Mouse (Mus musculus) E14TG2a.4 (cell line): ENCODE measurements around the gene Rps6ka2.
A peak's percentile ranks its signal among the peaks of the same experiment; 100 is the strongest.
"Not testable (repeated sequence)": the region's sequence is repeated elsewhere in the genome, so short reads cannot be mapped to it uniquely, and the experiment has no call there.

Source experiments
- H3K27me3 ChIP-seq: 2 replicates; pipeline ENCODE4 v1.6.1; 2014; ENCODE audit warnings: low read length, control low read depth; ENCODE audit not compliant: insufficient read depth
- H3K36me3 ChIP-seq: 2 replicates; pipeline ENCODE4 v1.6.1; 2014; ENCODE audit warnings: low read length, control low read depth; ENCODE audit not compliant: insufficient read depth
- H3K4me1 ChIP-seq: replicated peaks from 2 replicates; pipeline ENCODE4 v1.6.1; 2014; ENCODE audit warnings: low read depth, low read length, control low read depth
- H3K4me3 ChIP-seq: replicated peaks from 2 replicates; pipeline ENCODE4 v1.5.1; 2014; ENCODE audit warnings: mild to moderate bottlenecking, low read length
- H3K9me3 ChIP-seq: 2 replicates; pipeline ENCODE4 v1.6.1; 2014; ENCODE audit warnings: low read length, control low read depth
- CTCF ChIP-seq: conservative IDR thresholded peaks from 2 replicates; pipeline ENCODE4 v1.5.1; 2014; ENCODE audit warnings: low read length
- NANOG ChIP-seq: IDR thresholded peaks from 2 replicates; pipeline ENCODE4 v1.6.1; 2014; ENCODE audit warnings: borderline replicate concordance, low read length, mixed read lengths
- POU5F1 ChIP-seq: IDR thresholded peaks from 2 replicates; pipeline ENCODE4 v1.6.1; 2014; ENCODE audit warnings: low read length, borderline replicate concordance

The Rps6ka2 gene

DNA sequence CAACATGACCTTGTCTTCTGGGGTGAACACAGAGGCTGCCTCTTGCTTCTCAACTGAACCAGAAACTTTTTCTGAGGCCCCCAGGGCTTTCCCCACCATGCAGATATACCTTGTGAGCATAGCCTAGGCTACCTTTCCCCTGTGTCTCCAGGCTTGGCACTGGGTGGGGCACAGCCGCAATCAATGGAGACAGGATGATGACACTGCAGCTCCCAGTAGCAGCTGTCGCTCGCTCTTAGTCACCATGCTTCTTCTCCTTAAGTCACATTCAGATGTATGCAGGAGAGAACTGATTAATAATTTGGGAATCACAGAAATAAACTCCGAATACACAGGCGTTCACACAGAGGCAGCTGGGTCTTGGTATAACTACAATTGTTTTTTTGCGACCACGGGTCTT, 4.4 kb upstream of the Rps6ka2 start:
- peaks cover 38% of the 10 kb centered on the region for H3K4me1 ChIP-seq
- peaks cover 14% of the 10 kb centered on the region for H3K27me3 ChIP-seq
- no peaks in the 10 kb centered on the region for H3K36me3 ChIP-seq
- H3K9me3 ChIP-seq, result no peaks in the 10 kb centered on the region
- H3K4me3 ChIP-seq, result no peak overlapping the region
- TF ChIP-seq POU5F1 (no peak), NANOG (no peak), CTCF (no peak)

DNA sequence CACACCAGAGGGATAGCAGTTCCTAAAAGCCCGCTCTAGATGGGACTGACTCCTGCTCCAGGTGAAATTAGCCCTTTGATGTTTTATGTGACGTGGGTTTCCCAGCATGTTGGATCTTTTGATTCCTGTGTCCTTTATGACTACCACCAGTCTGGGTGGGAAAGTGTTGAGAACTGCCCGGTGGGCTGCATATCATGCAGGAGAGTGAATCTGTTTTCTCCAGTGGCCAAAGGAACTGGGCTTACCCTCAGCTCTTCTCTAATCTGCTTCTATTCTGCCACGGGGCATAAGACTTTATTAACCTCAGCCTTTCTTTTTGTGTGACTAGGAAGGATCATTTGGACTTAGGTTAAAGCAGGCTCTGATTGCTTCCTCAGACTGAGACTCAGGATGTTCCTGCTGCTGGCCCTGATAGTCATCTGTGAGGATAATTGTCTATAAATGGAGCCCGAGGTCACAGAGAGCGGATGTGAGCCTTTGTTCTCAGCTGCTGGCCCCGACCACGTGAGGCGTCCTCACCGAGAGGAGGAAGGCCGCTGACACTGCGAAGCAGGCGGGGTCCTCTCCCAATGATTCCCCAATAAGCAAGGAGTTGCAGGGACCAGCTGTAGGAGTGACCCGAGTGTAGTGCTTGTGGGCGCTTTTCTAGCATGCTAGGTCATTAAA, 821 bp upstream of the Rps6ka2 start:
- H3K4me3 ChIP-seq, result peak overlapping the region; percentile 76
- H3K4me1 ChIP-seq, result peaks cover 38% of the 10 kb centered on the region
- peaks cover 11% of the 10 kb centered on the region for H3K27me3 ChIP-seq
- no peaks in the 10 kb centered on the region for H3K9me3 ChIP-seq
- no peaks in the 10 kb centered on the region; the same call in 1 of the 2 replicates for H3K36me3 ChIP-seq
- TF ChIP-seq POU5F1 (no peak), NANOG (no peak), CTCF (no peak)

GRCm38 (mm10) chr17:7170304-7171295, 685 bp downstream of the Rps6ka2 start:
- TF ChIP-seq POU5F1, result no peak
- TF ChIP-seq NANOG, result no peak
- no peak for TF ChIP-seq CTCF
- H3K9me3 ChIP-seq, result no peaks in the 10 kb centered on the region
- peaks cover 11% of the 10 kb centered on the region for H3K27me3 ChIP-seq
- peaks cover 41% of the 10 kb centered on the region for H3K4me1 ChIP-seq
- no peaks in the 10 kb centered on the region; the same call in 1 of the 2 replicates for H3K36me3 ChIP-seq
- peak overlapping the region; percentile 90 for H3K4me3 ChIP-seq

DNA sequence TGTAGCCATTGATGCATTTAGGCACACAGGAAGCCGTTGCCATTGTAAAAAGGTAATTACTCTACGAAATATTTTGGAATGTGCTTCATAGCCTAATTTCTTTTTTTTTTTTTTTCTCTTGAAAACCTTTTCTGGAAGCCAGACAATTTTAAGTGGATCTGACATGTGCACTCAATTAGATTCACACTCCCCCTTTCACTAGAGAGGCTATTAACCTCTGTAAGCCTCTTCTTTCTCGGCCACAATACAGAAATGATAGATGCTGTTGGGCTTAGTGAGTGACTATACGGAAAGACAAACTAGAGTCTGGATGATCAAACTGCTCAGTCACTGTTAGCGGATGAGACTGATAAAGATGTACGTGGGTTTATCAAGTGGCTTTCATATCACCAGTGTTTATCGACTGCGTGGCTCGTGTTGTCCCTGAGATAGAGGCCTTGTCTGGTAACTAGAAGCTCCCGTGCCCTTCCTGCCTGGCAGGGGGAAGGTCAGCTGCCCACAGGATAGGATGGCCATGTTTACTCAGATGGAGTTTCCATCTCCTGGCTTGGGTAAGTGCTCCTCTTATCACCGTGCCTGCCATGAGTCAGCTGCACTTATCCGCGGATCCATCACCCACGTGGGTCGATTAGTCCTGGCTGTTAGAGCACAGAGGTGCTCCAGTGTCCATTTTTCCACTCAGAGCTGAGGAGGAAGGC, 3.6 kb downstream of the Rps6ka2 start:
- H3K36me3 ChIP-seq, result no peaks in the 10 kb centered on the region; the same call in 1 of the 2 replicates
- H3K9me3 ChIP-seq, result no peaks in the 10 kb centered on the region
- no peak overlapping the region for H3K4me3 ChIP-seq

GRCm38 (mm10) chr17:7175293-7175692, 5.4 kb downstream of the Rps6ka2 start:
- Histone ChIP-seq H3K4me1 (peaks cover 61% of the 10 kb centered on the region), H3K36me3 (no peaks in the 10 kb centered on the region; the same call in 1 of the 2 replicates), H3K9me3 (no peaks in the 10 kb centered on the region), H3K4me3 (no peak overlapping the region), H3K27me3 (no peaks in the 10 kb centered on the region)
- TF ChIP-seq POU5F1, result no peak
- TF ChIP-seq NANOG, result no peak
- no peak for TF ChIP-seq CTCF

More for the DNA sequence above, 3.6 kb downstream of the Rps6ka2 start:
- TF ChIP-seq POU5F1 (no peak), NANOG (no peak), CTCF (no peak)
- H3K4me1 ChIP-seq, result peaks cover 57% of the 10 kb centered on the region
- H3K27me3 ChIP-seq, result no peaks in the 10 kb centered on the region; the same call in 1 of the 2 replicates

- H3K36me3 ChIP-seq, result no peaks in the 10 kb centered on the region; the same call in 1 of the 2 replicates
- no peaks in the 10 kb centered on the region for H3K9me3 ChIP-seq
- TF ChIP-seq POU5F1, result no peak
- no peak for TF ChIP-seq CTCF
- no peak for TF ChIP-seq NANOG
- peaks cover 64% of the 10 kb centered on the region for H3K4me1 ChIP-seq
- H3K4me3 ChIP-seq, result no peak overlapping the region
- H3K27me3 ChIP-seq, result no peaks in the 10 kb centered on the region
Observed at GRCm38 (mm10) chr17:7176394-7176793, 6.5 kb downstream of the Rps6ka2 start.

GRCm38 (mm10) chr17:7178196-7178595, 8.3 kb downstream of the Rps6ka2 start:
- TF ChIP-seq POU5F1 (no peak), CTCF (no peak), NANOG (no peak)
- Histone ChIP-seq H3K4me1 (peaks cover 70% of the 10 kb centered on the region), H3K27me3 (no peaks in the 10 kb centered on the region), H3K9me3 (no peaks in the 10 kb centered on the region), H3K36me3 (peaks cover 6% of the 10 kb centered on the region), H3K4me3 (no peak overlapping the region)

GRCm38 (mm10) chr17:7182187-7182586, 12.3 kb downstream of the Rps6ka2 start:
- peak overlapping the region; percentile 63 for H3K4me3 ChIP-seq
- H3K9me3 ChIP-seq, result no peaks in the 10 kb centered on the region
- H3K27me3 ChIP-seq, result no peaks in the 10 kb centered on the region
- H3K4me1 ChIP-seq, result peaks cover 57% of the 10 kb centered on the region
- no peak for TF ChIP-seq NANOG
- no peak for TF ChIP-seq CTCF
- no peak for TF ChIP-seq POU5F1
- peaks cover 19% of the 10 kb centered on the region for H3K36me3 ChIP-seq

DNA sequence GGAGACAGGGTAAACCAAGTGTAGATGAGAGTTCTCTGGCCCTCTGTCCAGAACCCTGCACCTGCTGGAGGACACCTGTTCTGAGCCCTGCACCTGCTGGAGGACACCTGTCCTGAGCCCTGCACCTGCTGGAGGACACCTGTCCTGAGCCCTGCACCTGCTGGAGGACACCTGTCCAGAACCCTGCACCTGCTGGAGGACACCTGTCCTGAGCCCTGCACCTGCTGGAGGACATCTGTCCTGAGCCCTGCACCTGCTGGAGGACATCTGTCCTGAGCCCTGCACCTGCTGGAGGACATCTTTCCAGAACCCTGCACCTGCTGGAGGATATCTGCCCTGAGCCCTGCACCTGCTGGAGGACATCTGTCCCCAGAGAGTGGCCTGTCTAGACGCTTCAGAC, 17.1 kb downstream of the Rps6ka2 start:
- not testable (repeated sequence) for H3K27me3 ChIP-seq, H3K4me3 ChIP-seq, H3K9me3 ChIP-seq
- peaks cover 53% of the 10 kb centered on the region for H3K4me1 ChIP-seq
- peaks cover 30% of the 10 kb centered on the region for H3K36me3 ChIP-seq
